Mouse (Mus musculus): ENCODE measurements around the gene Rlf. TPM values are rescaled to one million over a fixed set of nuclear protein-coding genes. Genes with fewer than 3 reads are reported as not detected.
"Not testable (repeated sequence)": the region's sequence is repeated elsewhere in the genome, so short reads cannot be mapped to it uniquely, and the experiment has no call there.

Rlf gene
- total RNA-seq, 2 experiments from 2014 or later = 24.2 to 28.9 TPM

DNA sequence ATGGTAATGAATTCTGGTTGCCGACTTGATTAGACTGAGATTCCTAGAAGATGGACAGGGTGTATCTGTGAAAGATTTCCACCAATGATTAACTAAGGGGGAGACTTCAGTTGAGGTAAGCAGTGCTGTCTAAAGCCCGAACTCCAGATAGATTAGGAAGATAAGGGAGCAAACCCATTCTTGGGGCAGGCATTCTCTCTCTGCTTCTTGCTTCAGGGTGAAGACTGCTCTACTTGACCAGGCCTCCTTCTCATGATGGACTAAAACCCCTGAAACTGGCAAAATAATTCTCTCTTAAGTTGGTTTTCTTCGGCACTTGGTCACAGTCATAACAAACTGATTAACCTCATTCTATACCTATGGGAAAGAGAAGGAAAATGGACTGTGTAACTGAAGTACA is 25.5 kb downstream of the Rlf start:
- no peak for DNase-seq (ENCODE audit: low spot score in 2 of 2)
- intact Hi-C loops (cut with DNase I) = no loop called here

DNA sequence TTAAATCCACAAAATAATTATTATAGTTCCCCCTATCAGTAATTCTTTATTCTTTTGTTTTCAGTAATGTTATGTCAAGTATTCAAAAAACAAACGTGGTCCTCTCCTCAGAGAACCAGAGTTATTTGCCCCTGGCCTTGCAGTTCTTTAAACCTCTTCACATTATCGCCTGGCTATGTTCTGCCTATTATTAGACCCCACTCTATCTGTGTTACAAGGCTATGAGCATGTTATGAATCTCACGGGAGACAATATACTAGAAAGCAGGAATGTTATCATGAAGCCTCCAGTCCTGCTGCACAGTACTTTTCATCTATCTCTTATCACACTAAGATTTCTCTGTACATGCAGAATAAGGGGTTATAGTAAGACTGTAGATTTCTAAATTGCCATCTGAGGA is 35.2 kb downstream of the Rlf start:
- intact Hi-C loops (cut with DNase I) = no loop called here
- no peak for DNase-seq (ENCODE audit: low spot score in 2 of 2)

DNA sequence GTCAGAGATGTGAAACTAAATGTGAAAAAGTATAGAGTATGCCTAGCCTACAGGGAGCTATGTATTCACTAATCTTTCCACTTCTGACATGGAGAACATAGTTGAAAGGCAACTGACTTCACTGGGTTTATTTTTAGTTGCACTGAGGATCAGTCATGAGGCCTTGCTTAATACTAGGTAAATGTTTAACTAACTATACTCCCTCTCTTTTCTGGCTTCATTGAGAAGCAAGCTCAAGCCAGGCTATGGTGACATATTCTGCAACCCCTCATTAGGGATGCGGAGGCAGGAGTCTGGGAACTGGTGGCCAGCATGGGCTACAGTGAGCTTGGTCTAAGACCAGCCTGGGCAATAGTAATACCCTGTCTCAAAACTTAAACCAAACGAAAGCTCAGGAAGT is 47.2 kb downstream of the Rlf start:
- intact Hi-C loops (cut with DNase I) = no loop called here

DNA sequence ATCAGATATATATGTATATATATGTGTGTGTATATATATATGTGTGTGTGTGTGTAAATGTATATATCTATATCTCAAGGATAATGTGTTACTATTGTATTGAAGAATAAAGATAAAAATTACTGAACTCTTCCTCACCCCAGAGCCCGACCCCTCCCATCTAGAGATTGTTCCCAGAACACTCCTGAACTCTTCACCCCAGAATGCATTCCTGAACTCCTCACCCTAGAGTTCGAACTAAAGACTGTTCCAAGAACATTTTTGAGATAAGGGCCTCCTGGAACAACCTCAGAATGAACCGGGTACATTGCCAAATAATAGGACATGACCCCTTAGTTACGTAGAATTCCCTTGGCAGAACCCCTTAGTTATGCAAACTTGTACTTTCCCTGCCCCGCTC is 48.2 kb downstream of the Rlf start:
- intact Hi-C loops (cut with DNase I); DNase-seq (ENCODE audit: low spot score in 2 of 2): not testable (repeated sequence)

More for the DNA sequence above, 47.2 kb downstream of the Rlf start:
- no peak for DNase-seq (ENCODE audit: low spot score in 2 of 2)

GRCm38 (mm10) chr4:121163501-121164030 is 51.3 kb downstream of the Rlf start:
- DNase-seq (ENCODE audit: low spot score in 2 of 2) = no peak
- intact Hi-C loops (cut with DNase I) = no loop called here

DNA sequence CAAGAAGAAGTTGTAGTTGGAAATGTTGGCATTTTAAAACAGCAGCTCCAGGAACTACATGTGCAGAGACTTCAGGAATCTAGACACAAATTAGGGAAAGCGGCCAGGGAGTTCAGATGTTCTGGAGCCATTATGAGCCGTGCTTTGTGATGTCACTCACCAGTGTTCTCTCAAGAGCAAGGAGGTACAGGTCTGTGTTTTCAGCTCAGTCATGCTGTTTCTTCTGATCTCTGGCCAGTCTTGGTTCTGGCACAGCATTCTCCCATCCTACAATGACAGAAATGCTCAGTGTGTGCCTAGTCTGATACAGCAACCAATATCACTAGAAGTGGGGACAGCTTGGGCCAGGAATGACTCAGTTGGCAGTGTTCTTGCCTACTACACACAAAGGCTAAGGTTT is 105.8 kb downstream of the Rlf start, which contains the start of gene Tmco2:
Gene Tmco2, minus strand, starts transcription at position 101 of the 400 bp plus-strand sequence.
- no peak for DNase-seq (ENCODE audit: low spot score in 2 of 2)
- intact Hi-C loops (cut with DNase I) = no loop called here

DNA sequence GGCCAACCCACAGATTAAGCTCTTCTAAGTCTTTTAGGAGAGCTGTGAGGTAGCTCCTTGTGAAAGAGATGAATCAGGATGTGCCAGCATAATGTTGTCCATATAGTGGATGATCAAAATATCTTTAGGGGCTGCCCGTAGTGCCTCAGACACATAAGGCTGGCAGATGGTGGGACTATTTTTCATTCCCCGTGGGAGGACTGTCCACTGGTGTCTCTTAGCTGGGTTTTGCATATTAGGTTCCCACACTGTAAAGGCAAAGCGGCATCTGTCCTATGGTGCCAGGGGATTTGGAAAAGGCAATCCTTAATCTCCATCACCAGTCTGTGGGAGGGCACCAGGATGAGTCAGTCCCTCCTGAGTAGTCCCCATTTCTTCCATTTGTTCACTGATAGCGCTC is 111.6 kb downstream of the Rlf start:
- DNase-seq (ENCODE audit: low spot score in 2 of 2) = peak; percentile 65 to 73
- intact Hi-C loops (cut with DNase I) = no loop called here

- peak; percentile 80 to 91 for DNase-seq (ENCODE audit: low spot score in 2 of 2)
- intact Hi-C loops (cut with DNase I) = no loop called here
These were observed 117.1 kb downstream of the Rlf start, which contains the start of gene Zmpste24 for GRCm38 (mm10) chr4:121097650-121098378. Gene Zmpste24, minus strand, starts transcription at chr4:121098241.

Other genes starting within 250 kb of the Rlf start
- gene Smap2, start 197.8 kb downstream of the Rlf start, total RNA-seq (2021) = 100 to 1,000 TPM; 185 to 195 TPM
- 1 to 10 TPM; 7.1 to 7.3 TPM for gene Col9a2, start 175.7 kb downstream of the Rlf start, total RNA-seq (2021)
- gene Zmpste24, start 116.8 kb downstream of the Rlf start, total RNA-seq (2021) = 10 to 100 TPM; 21.1 to 23.9 TPM
- not detected for gene Tmco2, start 105.9 kb downstream of the Rlf start, total RNA-seq (2021)
- not detected for gene Gm12888, start 109.8 kb upstream of the Rlf start, total RNA-seq (2021)
- not detected for gene Gm12886, start 208.0 kb upstream of the Rlf start, total RNA-seq (2021)